Mouse (Mus musculus) right cerebral cortex, postnatal 36 days (tissue): Measurements from ENCODE around the gene Rtn3.
A peak's percentile ranks its signal among the peaks of the same experiment; 100 is the strongest.

Source experiments
- DNase-seq, 2 experiments: peaks; one replicate each; pipeline ENCODE4 v3.0.0; 2022; ENCODE audit warnings: low spot score in 2 of 2, mixed read lengths in 1 of 2

Rtn3 gene

GRCm38 (mm10) chr19:7382248-7382902 lies 100.7 kb downstream of the Rtn3 start:
- DNase-seq: peak; percentile 10 to 24

GRCm38 (mm10) chr19:7381906-7382247 lies 101.2 kb downstream of the Rtn3 start:
- DNase-seq: peak in 1 of 2 experiments; percentile 6

- DNase-seq: no peak
Measured at GRCm38 (mm10) chr19:7377639-7378038, 105.4 kb downstream of the Rtn3 start.
